Mouse (Mus musculus) lung, postnatal 0 days (tissue): ENCODE data around the gene Grm8. TPM values are rescaled to one million over a fixed set of nuclear protein-coding genes. Genes with fewer than 3 reads are reported as not detected.

Experiments
- ATAC-seq: fragments of 200-750 bp; cut with Nextera tagmentation; 2 replicates; pipeline ENCODE4 v1.8.0; 2017; ENCODE audit warnings: moderate library complexity
- DNase-seq: peaks from one replicate; pipeline ENCODE4 v3.0.0-alpha.2; 2016; ENCODE audit warnings: low spot score
- H3K27ac ChIP-seq: fragments of 300-500 bp; sonication (generic); 2 replicates; pipeline ENCODE4 v1.5.1; 2014; ENCODE audit warnings: antibody characterized with exemption, mild to moderate bottlenecking, low read length, mixed read lengths
- H3K27me3 ChIP-seq: fragments of 300-500 bp; sonication (generic); replicated peaks from 2 replicates; pipeline ENCODE4 v1.6.1; 2014; ENCODE audit warnings: low read length, mixed read lengths; ENCODE audit not compliant: insufficient read depth
- H3K36me3 ChIP-seq: fragments of 300-500 bp; sonication (generic); 2 replicates; pipeline ENCODE4 v1.6.1; 2014; ENCODE audit warnings: low read length, mixed read lengths; ENCODE audit not compliant: insufficient read depth
- H3K4me1 ChIP-seq: fragments of 300-500 bp; sonication (generic); 2 replicates; pipeline ENCODE4 v1.6.1; 2014; ENCODE audit warnings: antibody characterized with exemption, low read depth, low read length, mixed read lengths; ENCODE audit not compliant: insufficient read depth
- H3K4me2 ChIP-seq: fragments of 300-500 bp; sonication (generic); replicated peaks from 2 replicates; pipeline ENCODE4 v1.6.1; 2014; ENCODE audit warnings: low read depth, mild to moderate bottlenecking, low read length, moderate library complexity, mixed read lengths
- H3K4me3 ChIP-seq: fragments of 300-500 bp; sonication (generic); 2 replicates; pipeline ENCODE4 v1.5.1; 2014; ENCODE audit warnings: low read depth, low read length
- H3K9ac ChIP-seq: fragments of 300-500 bp; sonication (generic); replicated peaks from 2 replicates; pipeline ENCODE4 v1.6.1; 2014; ENCODE audit warnings: low read depth, mild to moderate bottlenecking
- H3K9me3 ChIP-seq: fragments of 300-500 bp; sonication (generic); 2 replicates; pipeline ENCODE4 v1.6.1; 2016; ENCODE audit warnings: low read length, mixed read lengths
- CTCF ChIP-seq: IDR thresholded peaks from 2 replicates; pipeline ENCODE4 v1.5.1; 2016; ENCODE audit warnings: antibody characterized with exemption, mild to moderate bottlenecking
- EP300 ChIP-seq: IDR thresholded peaks from 2 replicates; pipeline ENCODE4 v1.6.1; 2016; ENCODE audit warnings: antibody characterized with exemption, mild to moderate bottlenecking, control low read depth
- WGBS: fragments of 180-500 bp; shearing (Covaris S2); extraction: QIAGEN DNeasy Blood & Tissue Kit; methylation state at CpG from one replicate; pipeline ENCODE4 v1.1.7; 2014; 5-methylcytosine and 5-hydroxymethylcytosine counted together
- polyA plus RNA-seq: library from polyadenylated mRNA; unstranded; fragments of >200 nt; fragmentation: Nextera tagmentation; extraction: Ambion mirVana; gene quantifications from 2 replicates; pipeline ENCODE4 v1.2.1, GENCODE M21; 2015

Grm8 gene
- polyA plus RNA-seq, 1 experiment from 2014 or later, result not detected

GRCm38 (mm10) chr6:27646503-27646902 lies 488.5 kb downstream of the Grm8 start:
- Histone ChIP-seq H3K9ac (no peak overlapping the region), H3K27ac (no peak overlapping the region), H3K27me3 (no peaks in the 10 kb centered on the region), H3K36me3 (no peaks in the 10 kb centered on the region), H3K4me1 (no peaks in the 10 kb centered on the region), H3K4me2 (no peak overlapping the region), H3K9me3 (no peaks in the 10 kb centered on the region), H3K4me3 (no peak overlapping the region)
- no peak for ATAC-seq
- no peak for DNase-seq
- TF ChIP-seq CTCF (no peak), EP300 (no peak)
- 44% methylated on average over 1 of the region's 1 CpGs for WGBS

GRCm38 (mm10) chr6:27645054-27645453 lies 489.9 kb downstream of the Grm8 start:
- DNase-seq (no peak), ATAC-seq (no peak)
- 35% methylated on average over 5 of the region's 5 CpGs for WGBS

GRCm38 (mm10) chr6:27635898-27636297 lies 499.1 kb downstream of the Grm8 start:
- DNase-seq (no peak), ATAC-seq (no peak)
- H3K4me3 ChIP-seq, result no peak overlapping the region
- TF ChIP-seq CTCF (no peak), EP300 (no peak)
- no peaks in the 10 kb centered on the region for H3K27me3 ChIP-seq
- H3K36me3 ChIP-seq, result no peaks in the 10 kb centered on the region
- no peaks in the 10 kb centered on the region for H3K9me3 ChIP-seq
- H3K27ac ChIP-seq, result no peak overlapping the region
- no peak overlapping the region for H3K4me2 ChIP-seq
- H3K4me1 ChIP-seq, result no peaks in the 10 kb centered on the region
- WGBS, result 60% methylated on average over 3 of the region's 3 CpGs
- no peak overlapping the region for H3K9ac ChIP-seq

More at GRCm38 (mm10) chr6:27645054-27645453, 489.9 kb downstream of the Grm8 start:
- Histone ChIP-seq H3K9ac (no peak overlapping the region), H3K27ac (no peak overlapping the region), H3K27me3 (no peaks in the 10 kb centered on the region), H3K4me1 (no peaks in the 10 kb centered on the region), H3K9me3 (no peaks in the 10 kb centered on the region), H3K36me3 (no peaks in the 10 kb centered on the region), H3K4me3 (no peak overlapping the region), H3K4me2 (no peak overlapping the region)
- TF ChIP-seq EP300, result no peak
- TF ChIP-seq CTCF, result no peak

GRCm38 (mm10) chr6:27617472-27617871 lies 517.5 kb downstream of the Grm8 start:
- Histone ChIP-seq H3K36me3 (no peaks in the 10 kb centered on the region), H3K27ac (no peak overlapping the region), H3K4me3 (no peak overlapping the region), H3K4me1 (no peaks in the 10 kb centered on the region), H3K9ac (no peak overlapping the region), H3K27me3 (no peaks in the 10 kb centered on the region), H3K9me3 (no peaks in the 10 kb centered on the region), H3K4me2 (no peak overlapping the region)
- no peak for TF ChIP-seq EP300
- no peak for TF ChIP-seq CTCF
- WGBS, result 69% methylated on average over 4 of the region's 4 CpGs
- ATAC-seq, result no peak
- DNase-seq, result no peak

GRCm38 (mm10) chr6:27580485-27580884 lies 554.5 kb downstream of the Grm8 start:
- Histone ChIP-seq H3K4me3 (no peak overlapping the region), H3K27ac (no peak overlapping the region), H3K9me3 (no peaks in the 10 kb centered on the region), H3K4me1 (no peaks in the 10 kb centered on the region), H3K36me3 (no peaks in the 10 kb centered on the region), H3K9ac (no peak overlapping the region), H3K27me3 (no peaks in the 10 kb centered on the region), H3K4me2 (no peak overlapping the region)
- TF ChIP-seq CTCF (no peak), EP300 (no peak)
- DNase-seq (no peak), ATAC-seq (no peak)
- WGBS, result 79% methylated on average over 2 of the region's 2 CpGs

- Histone ChIP-seq H3K36me3 (no peaks in the 10 kb centered on the region), H3K4me1 (no peaks in the 10 kb centered on the region), H3K27ac (no peak overlapping the region), H3K4me3 (no peak overlapping the region), H3K4me2 (no peak overlapping the region), H3K27me3 (no peaks in the 10 kb centered on the region), H3K9ac (no peak overlapping the region), H3K9me3 (no peaks in the 10 kb centered on the region)
- DNase-seq, result no peak
- 70% methylated on average over 6 of the region's 6 CpGs for WGBS
- TF ChIP-seq EP300 (no peak), CTCF (no peak)
- ATAC-seq, result no peak
Observed at GRCm38 (mm10) chr6:27545516-27545915, 589.5 kb downstream of the Grm8 start.

GRCm38 (mm10) chr6:27517620-27518019 lies 617.4 kb downstream of the Grm8 start:
- TF ChIP-seq CTCF (no peak), EP300 (no peak)
- WGBS, result 42% methylated on average over 1 of the region's 1 CpGs
- Histone ChIP-seq H3K4me3 (no peak overlapping the region), H3K4me2 (no peak overlapping the region), H3K9ac (no peak overlapping the region), H3K36me3 (no peaks in the 10 kb centered on the region), H3K27ac (no peak overlapping the region), H3K4me1 (no peaks in the 10 kb centered on the region), H3K9me3 (no peaks in the 10 kb centered on the region), H3K27me3 (no peaks in the 10 kb centered on the region)
- DNase-seq (no peak), ATAC-seq (no peak)
